8 mouse cellular contexts compared by ENCODE assay signal in genomic region chr11:35833270-35833669, GRCm38 (mm10). TPM values are rescaled to one million over a fixed set of nuclear protein-coding genes. Genes with fewer than 3 reads are reported as not detected.
DNase-seq lines count a peak whose midpoint lies in the region; ATAC-seq lines count a peak whose summit lies in the region.

No protein-coding gene starts in this region.

- ATAC-seq in kidney, embryonic 14.5 days (ENCODE audit: low FRiP score, low TSS enrichment) = no peak
- ATAC-seq in common myeloid progenitor, adult 5-6 weeks (replicated peaks; ENCODE audit: low read depth, poor library complexity, severe bottlenecking) = 0 out of 2 replicates have a peak, but pooled peaks have one; percentile 1
- no peak for ATAC-seq in hindbrain, embryonic 16.5 days
- ATAC-seq in midbrain, embryonic 14.5 days (ENCODE audit: low FRiP score, low TSS enrichment) = no peak

- peak overlapping the region; percentile 95 for H3K4me3 ChIP-seq in kidney, embryonic 14.5 days (ENCODE audit: low read length)
- peak overlapping the region; percentile 69 for H3K4me3 ChIP-seq in hindbrain, embryonic 16.5 days (ENCODE audit: low read length)
- peak overlapping the region; percentile 91 for H3K4me3 ChIP-seq in midbrain, embryonic 14.5 days (replicated peaks; ENCODE audit: low read depth, low read length)

- peaks cover 4% of the 10 kb centered on the region; the same call in 1 of the 2 replicates for H3K4me1 ChIP-seq in kidney, embryonic 14.5 days (ENCODE audit: control insufficient read depth, insufficient read depth, low read length)
- H3K4me1 ChIP-seq in hindbrain, embryonic 16.5 days (ENCODE audit: control insufficient read depth, insufficient read depth, low read depth, low read length) = peaks cover 15% of the 10 kb centered on the region
- H3K4me1 ChIP-seq in midbrain, embryonic 14.5 days (ENCODE audit: control insufficient read depth, insufficient read depth, low read length) = peaks cover 6% of the 10 kb centered on the region

- H3K9ac ChIP-seq in kidney, embryonic 14.5 days (ENCODE audit: low read depth, low read length) = peak overlapping the region; percentile 80; the same call in 1 of the 2 replicates
- no peak overlapping the region for H3K9ac ChIP-seq in hindbrain, embryonic 16.5 days (ENCODE audit: low read depth, low read length)
- no peak overlapping the region for H3K9ac ChIP-seq in midbrain, embryonic 14.5 days (replicated peaks; ENCODE audit: low read length)

- WGBS in kidney, embryonic 14.5 days = 83% methylated on average over 6 of the region's 6 CpGs
- WGBS in hindbrain, embryonic 16.5 days = 88% methylated on average over 6 of the region's 6 CpGs
- 93% methylated on average over 6 of the region's 6 CpGs for WGBS in midbrain, embryonic 14.5 days

- H3K4me2 ChIP-seq in kidney, embryonic 14.5 days (replicated peaks; ENCODE audit: low read depth, low read length) = peak overlapping the region; percentile 50
- peak overlapping the region; percentile 56 for H3K4me2 ChIP-seq in hindbrain, embryonic 16.5 days (ENCODE audit: low read length)
- peak overlapping the region; percentile 88 for H3K4me2 ChIP-seq in midbrain, embryonic 14.5 days (ENCODE audit: low read length)

- H3K27ac ChIP-seq in kidney, embryonic 14.5 days (ENCODE audit: low read depth, low read length) = no peak overlapping the region
- no peak overlapping the region for H3K27ac ChIP-seq in hindbrain, embryonic 16.5 days (ENCODE audit: low read depth, low read length)
- H3K27ac ChIP-seq in midbrain, embryonic 14.5 days (replicated peaks; ENCODE audit: low read depth, low read length) = no peak overlapping the region

- H3K36me3 ChIP-seq in kidney, embryonic 14.5 days (ENCODE audit: control insufficient read depth, insufficient read depth, low read length) = peaks cover 38% of the 10 kb centered on the region
- peaks cover 8% of the 10 kb centered on the region for H3K36me3 ChIP-seq in hindbrain, embryonic 16.5 days (ENCODE audit: control insufficient read depth, insufficient read depth, low read length)
- peaks cover 41% of the 10 kb centered on the region for H3K36me3 ChIP-seq in midbrain, embryonic 14.5 days (ENCODE audit: control insufficient read depth, insufficient read depth, low read length)

- no peaks in the 10 kb centered on the region for H3K9me3 ChIP-seq in kidney, embryonic 14.5 days (ENCODE audit: control insufficient read depth, low read length)
- H3K9me3 ChIP-seq in hindbrain, embryonic 16.5 days (ENCODE audit: control insufficient read depth, low read length) = no peaks in the 10 kb centered on the region
- H3K9me3 ChIP-seq in midbrain, embryonic 14.5 days (ENCODE audit: control insufficient read depth, low read length) = no peaks in the 10 kb centered on the region

- no peak for DNase-seq in kidney, adult 11 months
- DNase-seq in midbrain, embryonic 14.5 days = no peak
- no peak for DNase-seq in cerebellum, postnatal 10 days
- DNase-seq in layer of hippocampus, adult 11-12 months (ENCODE audit: low spot score) = no peak
- DNase-seq in spleen, postnatal 4 days (ENCODE audit: low spot score in 2 of 2) = no peak

- no peaks in the 10 kb centered on the region for H3K27me3 ChIP-seq in kidney, embryonic 14.5 days (ENCODE audit: control insufficient read depth, insufficient read depth, low read length)
- no peaks in the 10 kb centered on the region for H3K27me3 ChIP-seq in hindbrain, embryonic 16.5 days (replicated peaks; ENCODE audit: control insufficient read depth, insufficient read depth, low read length)
- no peaks in the 10 kb centered on the region for H3K27me3 ChIP-seq in midbrain, embryonic 14.5 days (ENCODE audit: control insufficient read depth, insufficient read depth, low read length)

RNA-seq across cellular contexts. Expression of gene Rars, which starts 1.0 kb away (rescaled TPM):
- 108 TPM in 2 replicates for polyA plus RNA-seq in kidney, embryonic 14.5 days (2014; fragmentation: Nextera tagmentation; extraction: Ambion mirVana)
- 120 and 129 TPM in 2 replicates for total RNA-seq in common myeloid progenitor, adult 5-6 weeks (2017)
- 64.9 and 70.3 TPM in 2 replicates for polyA plus RNA-seq in hindbrain, embryonic 16.5 days (2015; fragmentation: Nextera tagmentation; extraction: Ambion mirVana)
- 72.0 and 73.1 TPM in 2 replicates for polyA plus RNA-seq in midbrain, embryonic 14.5 days (2014; fragmentation: Nextera tagmentation; extraction: Ambion mirVana)

RNA-seq across cellular contexts. Expression of gene Fbll1, which starts 34.6 kb away (rescaled TPM):
- not detected in 2 replicates for polyA plus RNA-seq in kidney, embryonic 14.5 days (2014; fragmentation: Nextera tagmentation; extraction: Ambion mirVana)
- not detected in 2 replicates for total RNA-seq in common myeloid progenitor, adult 5-6 weeks (2017)
- 4.8 and 12.2 TPM in 2 replicates for polyA plus RNA-seq in hindbrain, embryonic 16.5 days (2015; fragmentation: Nextera tagmentation; extraction: Ambion mirVana)
- 24.7 and 34.8 TPM in 2 replicates for polyA plus RNA-seq in midbrain, embryonic 14.5 days (2014; fragmentation: Nextera tagmentation; extraction: Ambion mirVana)
